Mouse (Mus musculus): ENCODE results near the gene AC134908.4.
"Not testable (repeated sequence)": the region's sequence is repeated elsewhere in the genome, so short reads cannot be mapped to it uniquely, and the experiment has no call there.

The AC134908.4 gene

DNA sequence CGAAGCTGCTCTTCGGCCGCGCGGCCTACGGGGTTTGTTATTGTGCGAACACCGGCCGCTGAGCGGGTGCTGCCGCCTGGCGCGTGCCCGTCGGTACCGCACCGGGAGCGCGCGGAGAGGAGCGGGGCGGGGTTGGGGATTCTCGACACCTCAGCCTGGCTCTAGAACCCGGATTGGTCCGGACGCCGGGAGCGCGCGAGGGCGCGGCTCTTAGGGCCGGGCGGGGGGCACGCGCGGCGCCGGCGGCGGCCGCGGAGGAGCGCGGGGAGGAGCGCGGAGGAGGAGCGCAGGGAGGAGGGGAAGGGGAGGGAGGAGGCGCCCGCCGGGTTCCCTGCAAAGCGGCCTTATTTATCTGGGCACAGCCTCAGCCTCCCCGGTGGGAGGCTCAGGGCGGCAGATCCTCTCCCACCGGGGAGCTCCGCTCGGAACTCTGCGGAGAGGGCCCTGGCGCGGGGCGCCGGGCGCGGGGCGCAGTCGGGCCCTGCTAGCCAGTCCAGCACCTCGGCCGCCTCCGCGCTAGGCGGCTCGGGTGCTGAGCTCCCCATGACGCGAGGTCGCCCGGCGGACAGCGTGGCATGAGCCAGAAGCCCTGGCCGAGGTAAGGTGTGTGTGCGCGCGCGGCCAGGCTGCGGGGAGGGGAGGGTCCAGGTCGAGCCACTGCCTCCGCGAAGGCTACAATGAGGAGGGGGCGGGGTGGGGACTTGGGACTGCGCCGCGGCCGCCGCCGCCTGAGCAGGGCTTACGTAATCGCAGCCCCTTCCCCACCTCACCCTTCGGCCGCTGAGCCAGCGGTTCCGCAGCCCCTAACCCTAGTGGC lies 13.5 kb upstream of the AC134908.4 start, which contains the start of gene Fbxl16:
Gene Fbxl16, plus strand, starts transcription at position 297 of the 817 bp plus-strand sequence.
- peak; percentile 84 to 90 for DNase-seq (ENCODE audit: low spot score in 2 of 2)

DNA sequence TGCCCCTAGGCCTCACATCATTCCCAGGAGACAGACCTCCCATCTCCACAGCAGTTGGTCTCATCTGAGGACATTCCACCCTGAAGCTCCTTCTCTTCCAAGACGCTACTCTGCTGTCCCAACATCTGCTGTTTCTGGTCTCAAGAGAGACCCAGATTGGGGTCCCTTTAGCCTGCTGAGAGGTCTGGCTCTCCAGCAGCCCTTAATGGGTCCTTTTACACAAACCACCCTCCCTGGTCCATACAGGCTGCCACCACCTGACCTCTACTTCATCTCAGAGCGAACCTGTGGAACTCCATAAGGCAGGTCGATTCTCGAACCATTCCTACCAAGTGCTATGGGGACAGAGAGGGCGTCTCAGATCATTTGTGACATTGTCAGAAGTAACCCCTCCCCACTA lies 12.6 kb upstream of the AC134908.4 start:
- DNase-seq (ENCODE audit: low spot score in 2 of 2) = no peak

DNA sequence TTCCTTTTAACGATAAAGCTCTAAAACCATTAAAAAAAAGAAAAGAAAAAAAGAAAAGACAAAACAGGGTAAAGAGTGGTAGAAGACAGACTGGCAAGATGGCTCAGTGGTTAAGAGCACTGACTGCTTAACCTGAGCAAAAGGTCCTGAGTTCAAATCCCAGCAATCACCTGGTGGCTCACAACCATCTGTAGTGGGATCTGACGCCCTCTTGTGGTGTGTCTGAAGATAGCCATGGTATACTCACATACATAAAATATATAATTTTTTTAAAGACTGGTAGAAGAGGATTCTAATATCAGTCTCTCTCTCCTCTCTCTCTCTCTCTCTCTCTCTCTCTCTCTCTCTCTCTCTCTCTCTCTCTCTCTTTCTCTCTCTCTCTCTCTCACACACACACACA lies 12.0 kb upstream of the AC134908.4 start:
- not testable (repeated sequence) for DNase-seq (ENCODE audit: low spot score in 2 of 2)

DNA sequence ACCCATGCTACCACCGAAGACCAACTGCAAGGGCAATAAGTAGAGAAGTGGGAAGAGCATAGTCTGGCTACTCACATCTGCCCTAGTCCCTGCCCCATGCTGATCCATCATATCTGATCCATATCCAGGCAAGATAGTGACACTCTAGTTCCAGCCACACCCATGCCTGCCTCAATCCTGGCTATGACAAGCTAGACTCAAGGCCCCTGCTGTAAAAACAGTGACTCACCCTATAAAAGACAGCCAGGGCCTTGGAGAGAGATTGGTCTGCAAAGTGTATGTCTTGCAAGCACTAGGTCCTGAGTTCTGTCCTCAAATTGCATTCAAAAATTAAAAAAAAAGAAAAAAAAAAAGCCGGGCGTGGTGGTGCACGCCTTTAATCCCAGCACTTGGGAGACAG lies 11.0 kb upstream of the AC134908.4 start:
- DNase-seq (ENCODE audit: low spot score in 2 of 2) = no peak

DNA sequence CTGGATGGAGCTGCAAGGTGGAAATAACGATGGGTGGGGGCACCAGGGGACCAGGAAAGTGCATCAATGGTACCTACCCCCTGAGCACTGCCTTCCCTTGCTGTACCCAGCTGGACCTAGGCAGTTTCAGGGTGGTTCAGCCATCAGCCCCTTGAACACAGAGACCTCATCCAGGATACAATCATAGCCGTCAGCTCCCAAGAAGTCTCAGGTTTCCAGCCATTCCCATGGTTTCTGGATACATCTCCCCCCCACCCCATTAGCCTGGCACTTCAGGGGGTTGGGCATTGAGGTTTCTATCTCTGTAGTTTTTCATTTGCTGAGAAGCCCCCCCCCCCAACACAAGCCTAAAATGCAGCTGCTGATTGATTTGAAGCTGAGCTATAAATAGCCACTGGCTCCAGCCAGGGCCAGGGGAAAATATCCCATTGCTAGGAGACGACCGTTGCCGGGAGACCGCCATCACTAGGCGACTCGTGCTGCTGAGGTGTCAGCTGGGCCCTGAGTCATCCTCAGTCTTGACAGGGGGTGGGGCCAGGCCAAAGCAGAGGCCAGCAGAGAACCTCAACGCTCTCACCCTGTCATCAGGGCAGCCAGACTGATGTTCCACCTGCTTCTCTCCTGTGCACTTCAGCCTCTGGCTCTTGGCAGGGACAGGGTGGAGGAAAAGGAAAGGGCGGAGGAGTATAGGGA lies 7.5 kb upstream of the AC134908.4 start:
- DNase-seq (ENCODE audit: low spot score in 2 of 2) = peak; percentile 69 to 86

DNA sequence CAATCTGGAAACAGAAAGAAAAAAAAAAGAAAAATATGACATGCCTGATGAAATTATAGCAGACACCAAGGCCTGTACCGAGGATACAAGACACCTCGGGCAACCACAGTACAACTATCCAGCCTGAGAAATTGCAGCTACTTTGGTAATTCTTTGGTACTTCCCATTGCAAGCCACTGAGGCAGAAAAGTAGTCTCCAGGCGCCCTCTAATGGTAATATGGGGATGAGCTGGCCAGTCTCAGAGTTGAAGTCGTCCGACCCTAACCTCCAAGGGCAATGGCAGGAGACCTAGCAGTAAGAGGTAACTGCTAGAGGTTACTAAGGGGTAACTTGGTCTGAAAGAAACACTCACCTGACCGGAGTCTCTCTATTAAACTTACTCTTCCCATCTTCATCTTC lies 5.6 kb upstream of the AC134908.4 start:
- peak in 1 of 2 experiments; percentile 81 for DNase-seq (ENCODE audit: low spot score in 2 of 2)

DNA sequence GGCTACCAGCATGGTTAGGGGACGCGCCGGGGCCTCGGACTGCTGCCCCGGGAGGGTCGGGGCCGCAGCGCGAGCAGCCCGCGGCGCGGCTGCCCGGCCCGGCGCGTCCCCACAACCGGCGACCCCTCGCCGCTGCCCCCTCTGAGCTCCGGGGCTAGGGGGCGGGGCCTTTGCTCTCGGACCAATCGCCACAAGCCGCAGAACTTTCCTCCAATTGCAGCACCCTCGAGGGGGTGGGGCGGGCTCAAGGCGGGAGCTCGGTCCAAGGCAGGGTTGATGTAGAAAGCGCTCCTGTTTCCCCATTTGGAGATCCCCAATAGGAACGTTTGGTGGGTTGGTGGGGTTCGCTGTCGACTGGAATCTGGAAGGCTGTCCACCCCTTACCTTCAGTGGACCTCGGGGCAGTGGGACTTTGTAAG lies 1.5 kb upstream of the AC134908.4 start, which contains the start of gene Metrn:
Gene Metrn, minus strand, starts transcription at position 186 of the 419 bp plus-strand sequence.
- peak in 1 of 2 experiments; percentile 68 for DNase-seq (ENCODE audit: low spot score in 2 of 2)

DNA sequence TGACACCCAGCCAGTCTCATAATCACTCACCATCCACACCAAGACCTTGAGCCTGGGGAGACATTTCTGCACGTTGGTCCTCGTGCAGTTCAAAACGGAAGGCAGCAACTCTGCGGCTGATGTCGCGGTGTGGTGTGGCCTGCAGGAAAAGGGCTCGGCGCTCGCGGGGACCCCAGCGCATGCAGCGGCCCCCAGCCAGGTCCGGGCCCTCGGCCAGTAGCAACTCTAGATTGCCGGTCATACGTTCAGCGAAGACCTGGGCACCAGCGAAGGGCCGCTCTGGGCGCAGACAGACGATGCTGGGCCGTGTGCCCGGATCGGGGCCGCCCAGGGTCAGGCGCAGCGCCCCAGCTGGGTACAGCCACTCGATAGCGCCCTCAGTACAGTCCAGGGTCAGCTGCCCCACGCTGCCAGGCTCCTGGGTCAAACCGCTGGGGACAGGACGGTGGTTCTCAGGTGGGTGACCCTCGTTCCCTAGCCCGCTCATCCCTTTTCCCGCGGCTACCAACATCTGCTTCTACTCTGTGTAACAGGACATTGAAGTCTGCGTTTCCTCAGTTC lies 832 bp upstream of the AC134908.4 start:
- no peak for DNase-seq (ENCODE audit: low spot score in 2 of 2)

DNA sequence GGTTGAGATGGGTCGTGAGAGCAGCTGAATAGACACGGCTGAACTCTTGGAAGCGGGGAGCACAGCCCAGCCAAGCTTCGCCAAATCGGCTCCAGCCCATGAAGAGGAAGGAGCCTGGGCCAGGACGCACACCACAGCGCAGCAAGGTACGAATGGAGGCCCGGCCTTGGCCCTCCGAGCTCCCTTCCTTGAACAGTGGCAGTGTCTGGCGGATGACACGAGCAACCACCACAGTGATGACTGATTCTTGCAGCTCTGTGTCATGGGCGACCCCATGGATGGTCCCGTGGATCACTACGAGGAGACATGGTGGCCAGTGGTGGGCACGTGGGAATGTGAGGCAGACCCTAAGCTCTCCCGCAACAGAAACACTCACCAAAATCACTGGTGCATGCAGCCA lies 461 bp downstream of the AC134908.4 start:
- DNase-seq (ENCODE audit: low spot score in 2 of 2) = no peak

DNA sequence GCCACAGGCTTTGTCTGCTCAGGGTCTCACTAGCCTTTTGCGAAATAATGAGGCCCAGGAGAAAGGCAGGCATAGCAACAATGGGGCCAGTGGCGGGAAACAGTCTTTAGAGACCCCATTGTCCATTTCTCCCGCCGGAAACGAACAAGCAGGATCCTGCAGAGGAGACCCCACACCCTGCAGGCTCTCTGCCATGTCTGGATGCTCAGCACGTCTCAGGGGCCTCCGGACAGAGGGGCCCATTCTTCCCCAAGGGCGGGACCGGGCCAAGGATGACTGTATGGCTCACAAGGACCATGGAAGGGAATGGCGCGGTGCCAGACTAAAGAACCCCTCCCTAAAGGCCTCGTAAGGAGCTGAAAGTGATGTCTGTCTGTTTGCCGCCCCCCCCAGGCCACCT lies 1.3 kb downstream of the AC134908.4 start:
- no peak for DNase-seq (ENCODE audit: low spot score in 2 of 2)

DNA sequence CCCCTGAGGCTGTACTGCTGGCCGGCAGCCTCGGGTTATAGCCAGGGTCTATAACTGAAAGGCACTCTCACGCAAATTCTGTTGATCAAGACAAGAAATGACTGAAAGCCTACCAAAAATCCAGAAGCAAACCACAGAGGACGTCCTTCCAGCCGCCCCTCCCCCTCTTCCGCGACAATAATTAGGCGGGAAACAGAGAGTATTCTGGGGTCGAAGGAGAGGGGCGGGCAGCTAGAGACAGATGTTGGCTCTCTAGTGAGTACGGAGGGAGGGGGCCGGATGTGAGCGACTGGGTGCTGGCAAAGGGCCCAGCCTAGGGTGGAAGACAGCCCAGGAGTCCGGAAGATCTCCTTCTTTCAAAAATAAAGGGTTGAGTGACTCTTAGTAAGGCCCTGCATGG lies 2.8 kb downstream of the AC134908.4 start, which contains the start of gene Fam173a:
Gene Fam173a, minus strand, starts transcription at position 287 of the 400 bp plus-strand sequence.
- DNase-seq (ENCODE audit: low spot score in 2 of 2) = peak in 1 of 2 experiments; percentile 72

DNA sequence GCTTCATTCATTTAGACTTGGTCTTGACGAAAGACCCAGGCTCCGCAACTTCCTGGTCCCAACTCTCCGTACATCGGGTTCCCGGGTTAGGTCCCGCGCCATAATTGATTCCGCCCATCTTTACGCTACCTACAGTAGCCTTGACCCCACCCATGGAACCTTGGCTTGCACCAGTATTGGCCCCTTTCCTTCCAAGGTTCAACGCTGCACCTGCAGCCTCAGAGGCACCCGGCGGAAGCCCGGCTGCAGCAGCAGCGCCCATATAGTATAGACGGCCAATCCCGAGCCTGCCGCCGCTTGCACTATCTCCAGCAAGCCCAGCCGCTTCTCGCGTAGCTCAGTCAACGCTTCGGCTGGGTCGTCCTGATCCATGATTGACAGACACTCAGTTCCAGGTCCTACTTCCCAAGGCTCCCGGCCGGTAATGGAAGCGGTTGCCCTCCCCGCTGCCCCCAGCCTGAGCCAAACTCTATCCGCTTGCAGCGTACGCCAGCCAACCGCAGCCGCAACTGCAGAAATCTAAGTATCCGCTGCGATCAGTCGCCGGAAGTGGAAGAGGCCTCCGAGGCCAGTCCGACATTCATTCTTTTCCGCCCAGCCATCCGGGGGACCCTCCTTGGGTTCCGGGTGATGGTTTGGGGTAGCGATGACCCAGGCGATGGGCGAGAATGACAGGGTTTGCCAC lies 3.5 kb downstream of the AC134908.4 start:
- DNase-seq (ENCODE audit: low spot score in 2 of 2) = peak in 1 of 2 experiments; percentile 87

DNA sequence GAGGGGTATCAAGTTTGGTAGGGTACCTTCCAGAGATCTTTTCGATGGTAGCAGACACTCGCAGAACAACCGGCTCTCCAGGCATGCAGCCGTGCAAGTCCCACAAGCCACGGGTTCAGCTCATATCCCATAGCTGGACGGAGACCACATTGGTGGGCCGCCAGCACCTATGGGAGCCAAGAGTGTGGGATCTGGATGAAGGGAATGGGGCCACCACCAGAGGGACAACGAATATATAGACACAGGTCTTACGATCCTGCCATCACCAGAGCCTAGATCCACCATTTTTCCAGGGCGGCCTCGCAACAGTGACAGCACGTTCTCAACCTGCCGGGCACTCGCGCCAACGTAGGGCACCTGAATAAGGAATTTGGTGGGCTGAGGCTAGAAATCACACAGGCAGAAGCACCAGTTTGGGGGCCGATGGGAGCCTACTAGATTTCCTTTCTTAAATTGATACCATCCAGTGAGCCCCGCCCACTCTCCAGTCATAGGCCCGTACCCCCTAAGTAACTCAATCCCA lies 4.1 kb downstream of the AC134908.4 start:
- DNase-seq (ENCODE audit: low spot score in 2 of 2) = no peak

DNA sequence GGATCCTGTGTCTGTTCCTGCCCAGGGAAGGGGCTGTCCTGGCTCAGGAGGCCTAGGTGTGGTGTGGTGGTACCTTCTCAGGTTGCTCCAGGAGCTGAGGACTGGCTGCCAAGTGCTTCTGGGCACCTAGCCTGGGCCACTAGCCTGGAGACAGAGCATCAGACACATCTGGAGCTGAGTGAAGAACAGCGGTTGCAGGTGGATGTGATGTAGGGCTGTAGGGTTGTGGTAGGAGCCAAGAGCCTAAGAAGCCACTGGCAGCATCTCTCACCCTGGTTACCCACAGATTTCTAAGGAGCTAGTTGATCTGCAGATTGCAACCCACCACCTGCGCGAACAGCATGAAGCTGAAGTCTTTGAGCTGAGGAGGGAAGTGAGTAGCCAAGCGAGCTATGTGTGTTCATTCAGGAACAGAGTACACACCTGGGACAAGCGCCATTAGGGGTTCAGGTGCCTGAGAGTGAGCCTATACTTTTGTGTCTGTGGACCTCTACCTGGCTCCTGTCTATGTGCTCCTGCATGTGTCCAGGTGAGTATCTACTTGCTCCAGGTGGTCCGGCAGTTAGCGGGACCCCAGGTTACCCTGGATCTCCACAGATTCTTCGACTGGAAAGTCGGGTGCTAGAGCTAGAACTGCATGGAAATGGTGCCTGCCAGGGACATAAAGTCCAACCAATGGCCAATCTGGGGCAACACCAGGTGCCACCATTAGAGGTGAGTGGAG lies 8.5 kb downstream of the AC134908.4 start:
- no peak for DNase-seq (ENCODE audit: low spot score in 2 of 2)

DNA sequence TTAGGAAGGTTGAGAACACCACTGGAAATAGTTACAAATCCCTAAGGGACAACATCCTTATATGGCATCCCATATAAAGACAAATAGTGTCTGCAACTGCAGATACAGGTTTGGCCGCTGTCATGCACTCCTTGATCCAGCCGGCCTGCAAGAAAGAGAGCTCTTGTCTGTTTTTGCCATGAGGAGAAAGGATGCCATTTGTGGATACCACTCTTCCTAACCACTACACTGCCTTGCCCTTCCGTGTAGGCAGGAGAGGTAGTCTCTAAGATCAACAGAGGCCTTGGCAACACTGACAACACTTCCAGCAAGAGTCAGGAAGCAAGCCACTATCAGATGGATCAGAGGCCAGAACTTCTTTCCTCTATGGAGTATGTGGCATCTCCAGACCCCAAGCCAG lies 9.2 kb downstream of the AC134908.4 start, which contains the start of gene Ccdc78:
Gene Ccdc78, plus strand, starts transcription at position 301 of the 400 bp plus-strand sequence.
- DNase-seq (ENCODE audit: low spot score in 2 of 2) = no peak

DNA sequence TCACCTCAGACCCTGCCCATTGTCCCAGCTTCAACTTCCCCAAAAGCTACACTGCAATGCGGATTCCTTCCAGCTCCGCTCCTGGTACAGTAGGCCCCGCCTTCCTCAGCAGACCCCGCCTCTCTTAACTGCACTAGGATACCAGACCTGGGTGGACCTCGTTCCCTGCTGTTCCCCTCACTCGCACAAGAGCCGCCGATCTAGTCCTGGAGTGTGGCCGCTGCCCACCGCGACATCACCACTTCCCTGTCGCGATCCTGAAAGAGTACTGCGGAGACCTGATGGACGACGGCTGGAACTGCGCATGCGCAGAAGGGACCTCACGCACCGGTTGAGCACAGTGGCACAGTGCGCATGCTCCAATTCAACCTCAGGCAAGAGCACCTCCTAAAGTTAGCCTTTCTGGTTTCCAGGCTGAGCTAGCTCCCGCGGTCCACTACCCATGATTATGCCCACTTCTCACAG lies 10.1 kb downstream of the AC134908.4 start, which contains the start of gene Haghl:
Gene Haghl, minus strand, starts transcription at position 393 of the 465 bp plus-strand sequence.
- peak; percentile 85 to 98 for DNase-seq (ENCODE audit: low spot score in 2 of 2)

DNA sequence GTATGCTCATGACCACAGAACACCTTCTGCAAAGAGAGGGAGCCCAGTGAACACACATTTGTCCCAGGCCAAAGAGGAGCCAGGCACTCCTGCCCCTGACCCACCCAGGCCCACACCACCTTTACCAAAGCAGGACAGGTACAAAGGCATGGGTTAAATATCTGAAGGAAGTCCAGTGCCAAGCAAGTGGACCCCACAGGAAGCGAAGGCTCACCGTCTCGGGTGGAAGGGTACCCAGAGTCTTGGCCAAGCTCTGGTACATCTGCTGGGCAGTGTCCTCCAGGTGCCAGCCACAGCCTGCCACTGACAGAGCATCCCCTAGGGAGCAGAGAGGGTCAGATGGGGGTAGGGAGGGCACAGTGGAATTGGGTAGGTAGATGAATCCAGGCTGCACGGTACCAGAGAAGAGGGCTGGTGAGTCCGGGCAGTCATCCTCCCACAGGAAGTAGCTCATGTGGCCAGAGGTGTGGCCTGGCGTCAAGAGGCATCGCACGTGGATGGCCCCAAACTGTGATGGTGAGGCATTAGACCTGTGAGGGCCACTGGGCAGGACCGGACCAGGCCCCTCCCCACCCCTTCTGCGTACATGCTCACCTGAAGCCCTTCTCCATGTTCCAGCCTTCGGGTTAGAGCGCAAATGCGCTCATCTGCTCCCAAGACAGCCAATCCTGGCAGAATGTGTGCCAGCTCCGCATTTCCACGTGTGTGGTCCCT lies 11.4 kb downstream of the AC134908.4 start:
- DNase-seq (ENCODE audit: low spot score in 2 of 2) = no peak

DNA sequence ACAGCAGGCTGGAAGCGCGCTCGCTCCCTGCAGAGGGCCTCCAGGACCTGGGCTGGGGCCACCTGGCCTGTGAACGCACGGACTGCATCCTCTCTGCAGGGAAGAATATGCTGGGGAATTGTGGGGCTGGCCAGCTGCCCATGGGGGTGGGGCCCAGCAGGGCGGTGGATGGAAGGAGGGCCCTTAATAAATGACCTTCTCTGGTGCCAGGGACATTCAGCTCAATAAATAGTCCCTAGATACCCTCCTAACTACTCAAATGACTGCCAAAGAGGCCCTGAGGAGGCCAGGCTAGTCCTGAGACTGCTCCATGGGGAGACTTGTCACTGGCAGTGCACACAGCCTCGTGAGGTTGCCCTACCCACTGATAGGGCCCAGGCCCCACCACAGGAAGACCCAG lies 12.4 kb downstream of the AC134908.4 start:
- DNase-seq (ENCODE audit: low spot score in 2 of 2) = no peak

DNA sequence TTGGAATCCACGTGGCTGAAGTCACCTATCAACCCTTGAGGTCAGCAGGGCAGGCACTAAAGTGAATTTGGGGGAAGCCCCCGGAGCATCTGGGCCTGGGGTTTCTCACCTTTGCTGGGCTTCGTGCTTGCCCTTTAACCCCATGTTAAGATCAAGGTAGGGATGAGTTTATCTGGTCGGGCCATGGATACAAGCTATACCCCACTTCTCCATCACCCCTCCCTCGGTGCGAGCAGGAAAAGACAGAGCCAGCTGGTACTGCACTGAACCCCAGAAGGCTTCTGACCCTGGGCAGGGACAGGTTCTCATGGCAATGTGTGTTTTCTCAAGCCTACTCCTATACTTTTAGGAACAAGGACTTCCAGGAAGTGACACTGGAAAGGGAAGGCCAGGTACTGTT lies 14.1 kb downstream of the AC134908.4 start:
- no peak for DNase-seq (ENCODE audit: low spot score in 2 of 2)

DNA sequence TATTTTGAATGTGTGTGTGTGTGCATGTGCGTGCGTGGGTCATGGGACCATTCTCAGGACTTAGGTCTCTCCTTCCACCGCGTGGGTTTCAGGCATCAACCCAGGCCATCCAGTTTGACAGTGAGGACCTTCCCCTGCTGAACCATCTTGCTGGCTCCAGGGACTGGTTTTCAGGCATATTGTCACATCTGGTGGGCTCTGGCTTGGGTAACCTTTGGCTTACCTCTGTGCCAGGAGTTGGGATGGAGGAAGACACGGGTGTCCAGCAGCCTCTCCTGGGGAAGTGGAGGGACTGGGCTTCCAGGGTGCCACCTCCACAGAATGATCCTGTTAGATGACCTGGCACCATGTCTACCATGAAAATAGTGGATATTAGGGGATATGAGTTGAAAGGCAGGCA lies 17.5 kb downstream of the AC134908.4 start:
- no peak for DNase-seq (ENCODE audit: low spot score in 2 of 2)
